Comparison of ENCODE assay signal across 21 mouse cellular contexts in the genomic region with DNA sequence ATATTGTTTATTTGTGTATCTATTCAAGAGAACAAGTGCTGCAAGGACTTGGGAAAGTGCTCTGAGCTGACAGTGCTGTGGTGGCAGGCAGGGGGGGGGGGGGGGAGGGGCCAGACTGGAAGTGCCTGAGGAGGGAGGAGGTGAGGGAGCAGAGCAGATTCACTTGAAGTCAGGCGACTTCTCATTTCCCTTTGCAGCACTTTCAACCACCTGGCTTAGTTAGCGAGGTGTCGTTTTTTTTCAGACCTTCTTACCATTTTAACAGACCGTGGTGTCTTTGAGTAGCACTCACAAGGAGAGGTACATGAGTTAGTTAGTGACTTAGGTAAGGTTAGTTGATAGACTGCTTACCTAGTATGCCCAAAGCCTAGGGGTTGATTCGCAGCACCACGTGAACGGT. TPM values are rescaled to one million over a fixed set of nuclear protein-coding genes. Genes with fewer than 3 reads are reported as not detected.
DNase-seq lines count a peak whose midpoint lies in the region; ATAC-seq lines count a peak whose summit lies in the region.
"Had no signal": no experiment of that assay in that cellular context is flagged by ENCODE, and none has a peak within 500 bp of the region (broad histone marks: within the 10 kb centered on the region; RNA-seq: fewer than 3 reads in every experiment).

No protein-coding gene starts in this region.

- ATAC-seq in liver, embryonic 12.5 days: no peak
- ATAC-seq in liver, embryonic 11.5 days (replicated peaks; ENCODE audit: low FRiP score): no peak
- peak; percentile 69 for ATAC-seq in granulocyte monocyte progenitor cell, adult 5-6 weeks (replicated peaks; ENCODE audit: poor library complexity, severe bottlenecking)
- no peak for ATAC-seq in midbrain, embryonic 14.5 days (ENCODE audit: low FRiP score, low TSS enrichment)
- ATAC-seq: intestine, postnatal 0 days; midbrain, embryonic 13.5 days had no signal

- no peak for DNase-seq in liver, embryonic 11.5 days (ENCODE audit: low spot score)
- peak; percentile 80 for DNase-seq in CD4-positive helper T cell, adult 2 months (ENCODE audit: low read depth, low spot score)
- DNase-seq in thymus, postnatal 0 days (ENCODE audit: low spot score): peak; percentile 76
- no peak for DNase-seq in cerebellum, postnatal 14 days
- no peak for DNase-seq in urinary bladder, postnatal 4 days (ENCODE audit: low spot score in 2 of 2)
- no peak for DNase-seq in midbrain, embryonic 14.5 days
- DNase-seq: gastrocnemius, postnatal 10 days; heart, postnatal 36 days; kidney, postnatal 14 days; layer of hippocampus, adult 9-11 months; lung, postnatal 4 days had no signal

- WGBS in liver, embryonic 12.5 days (ENCODE audit: insufficient replicate concordance): 46% methylated on average over 7 of the region's 7 CpGs
- 58% methylated on average over 7 of the region's 7 CpGs for WGBS in liver, embryonic 11.5 days
- WGBS in midbrain, embryonic 14.5 days: 86% methylated on average over 7 of the region's 7 CpGs

- H3K4me3 ChIP-seq in liver, embryonic 12.5 days: no peak overlapping the region
- no peak overlapping the region for H3K4me3 ChIP-seq in liver, embryonic 11.5 days (ENCODE audit: low read depth, low read length)
- H3K4me3 ChIP-seq in midbrain, embryonic 14.5 days (replicated peaks; ENCODE audit: low read depth, low read length): no peak overlapping the region
- H3K4me3 ChIP-seq: embryonic facial prominence, embryonic 12.5 days; heart, embryonic 10.5 days; liver, embryonic 15.5 days; midbrain, embryonic 13.5 days; stomach, embryonic 15.5 days had no signal

- H3K36me3 ChIP-seq in liver, embryonic 12.5 days: peaks cover 13% of the 10 kb centered on the region
- H3K36me3 ChIP-seq in liver, embryonic 11.5 days (ENCODE audit: control insufficient read depth, insufficient read depth, low read length): no peaks in the 10 kb centered on the region; the same call in 1 of the 2 replicates
- no peaks in the 10 kb centered on the region for H3K36me3 ChIP-seq in midbrain, embryonic 14.5 days (ENCODE audit: control insufficient read depth, insufficient read depth, low read length)

- 0 out of 2 replicates have a peak overlapping the region, but pooled peaks have one; percentile 52 for H3K27ac ChIP-seq in liver, embryonic 12.5 days
- H3K27ac ChIP-seq in liver, embryonic 11.5 days (ENCODE audit: low read depth, low read length): no peak overlapping the region
- H3K27ac ChIP-seq in midbrain, embryonic 14.5 days (replicated peaks; ENCODE audit: low read depth, low read length): no peak overlapping the region
- H3K27ac ChIP-seq: midbrain, embryonic 13.5 days; stomach, embryonic 15.5 days had no signal

- H3K4me2 ChIP-seq in liver, embryonic 12.5 days: peak overlapping the region; percentile 56
- H3K4me2 ChIP-seq in liver, embryonic 11.5 days: no peak overlapping the region
- no peak overlapping the region for H3K4me2 ChIP-seq in midbrain, embryonic 14.5 days (ENCODE audit: low read length)
- H3K4me2 ChIP-seq: embryonic facial prominence, embryonic 12.5 days; midbrain, embryonic 13.5 days; stomach, embryonic 15.5 days had no signal

- H3K4me1 ChIP-seq in liver, embryonic 12.5 days: peaks cover 75% of the 10 kb centered on the region
- peaks cover 41% of the 10 kb centered on the region for H3K4me1 ChIP-seq in liver, embryonic 11.5 days (replicated peaks; ENCODE audit: control insufficient read depth, insufficient read depth, low read length)
- H3K4me1 ChIP-seq in midbrain, embryonic 14.5 days (ENCODE audit: control insufficient read depth, insufficient read depth, low read length): peaks cover 14% of the 10 kb centered on the region

- H3K9ac ChIP-seq in liver, embryonic 12.5 days: no peak overlapping the region
- no peak overlapping the region for H3K9ac ChIP-seq in liver, embryonic 11.5 days (ENCODE audit: low read depth, low read length)
- no peak overlapping the region for H3K9ac ChIP-seq in midbrain, embryonic 14.5 days (replicated peaks; ENCODE audit: low read length)
- H3K9ac ChIP-seq: embryonic facial prominence, embryonic 12.5 days; liver, embryonic 15.5 days; midbrain, embryonic 13.5 days; stomach, embryonic 15.5 days had no signal

- no peaks in the 10 kb centered on the region for H3K27me3 ChIP-seq in liver, embryonic 12.5 days (replicated peaks)
- H3K27me3 ChIP-seq in liver, embryonic 11.5 days (replicated peaks; ENCODE audit: control insufficient read depth, insufficient read depth, low read length): no peaks in the 10 kb centered on the region
- no peaks in the 10 kb centered on the region for H3K27me3 ChIP-seq in midbrain, embryonic 14.5 days (ENCODE audit: control insufficient read depth, insufficient read depth, low read length)
- H3K27me3 ChIP-seq: embryonic facial prominence, embryonic 12.5 days; liver, embryonic 15.5 days; midbrain, embryonic 13.5 days; stomach, embryonic 15.5 days had no signal

- H3K9me3 ChIP-seq in liver, embryonic 12.5 days (replicated peaks): no peaks in the 10 kb centered on the region
- H3K9me3 ChIP-seq in liver, embryonic 11.5 days (ENCODE audit: control insufficient read depth, low read length): no peaks in the 10 kb centered on the region
- no peaks in the 10 kb centered on the region for H3K9me3 ChIP-seq in midbrain, embryonic 14.5 days (ENCODE audit: control insufficient read depth, low read length)
- H3K9me3 ChIP-seq: embryonic facial prominence, embryonic 12.5 days; heart, embryonic 10.5 days; liver, embryonic 15.5 days; midbrain, embryonic 13.5 days; stomach, embryonic 15.5 days had no signal

RNA-seq across cellular contexts. Expression of a gene that starts 12.8 kb away (rescaled TPM):
- polyA plus RNA-seq in liver, embryonic 12.5 days (2016; fragmentation: Nextera tagmentation; extraction: Ambion mirVana): 18.0 and 19.4 TPM in 2 replicates
- 24.9 and 25.3 TPM in 2 replicates for polyA plus RNA-seq in liver, embryonic 11.5 days (2014; fragmentation: Nextera tagmentation; extraction: Ambion mirVana)
- 34.6 and 38.5 TPM in 2 replicates for total RNA-seq in granulocyte monocyte progenitor cell, adult 5-6 weeks (2014; fragmentation: Nextera tagmentation)
- total RNA-seq in granulocyte monocyte progenitor cell, adult 5-6 weeks (2017): 40.6 and 43.5 TPM in 2 replicates
- 34.1 and 46.4 TPM in 2 replicates for polyA plus RNA-seq in thymus, postnatal 0 days (2015; fragmentation: Nextera tagmentation; extraction: Ambion mirVana)
- polyA plus RNA-seq in midbrain, embryonic 14.5 days (2014; fragmentation: Nextera tagmentation; extraction: Ambion mirVana): 16.4 and 21.7 TPM in 2 replicates

RNA-seq across cellular contexts. Expression of a gene that starts 38.3 kb away (rescaled TPM):
- polyA plus RNA-seq in liver, embryonic 12.5 days (2016; fragmentation: Nextera tagmentation; extraction: Ambion mirVana): not detected in 2 replicates
- polyA plus RNA-seq in liver, embryonic 11.5 days (2014; fragmentation: Nextera tagmentation; extraction: Ambion mirVana): not detected in 2 replicates
- not detected in 2 replicates for total RNA-seq in granulocyte monocyte progenitor cell, adult 5-6 weeks (2014; fragmentation: Nextera tagmentation)
- not detected in 2 replicates for total RNA-seq in granulocyte monocyte progenitor cell, adult 5-6 weeks (2017)
- polyA plus RNA-seq in thymus, postnatal 0 days (2015; fragmentation: Nextera tagmentation; extraction: Ambion mirVana): 0.08 and 0.12 TPM in 2 replicates
- polyA plus RNA-seq in midbrain, embryonic 14.5 days (2014; fragmentation: Nextera tagmentation; extraction: Ambion mirVana): not detected in 2 replicates
- total RNA-seq: adrenal gland, postnatal 4 days; gastrocnemius, postnatal 10 days; heart, postnatal 36 days; left cerebral cortex, postnatal 14 days had no signal
- polyA plus RNA-seq: embryonic facial prominence, embryonic 12.5 days; heart, embryonic 10.5 days; liver, embryonic 15.5 days; midbrain, embryonic 13.5 days; stomach, embryonic 15.5 days had no signal

RNA-seq across cellular contexts. Expression of a gene that starts 50.3 kb away (rescaled TPM):
- polyA plus RNA-seq in liver, embryonic 12.5 days (2016; fragmentation: Nextera tagmentation; extraction: Ambion mirVana): 15.6 and 17.8 TPM in 2 replicates
- polyA plus RNA-seq in liver, embryonic 11.5 days (2014; fragmentation: Nextera tagmentation; extraction: Ambion mirVana): 33.7 and 35.5 TPM in 2 replicates
- total RNA-seq in granulocyte monocyte progenitor cell, adult 5-6 weeks (2014; fragmentation: Nextera tagmentation): 38.0 and 41.1 TPM in 2 replicates
- 37.5 and 49.5 TPM in 2 replicates for total RNA-seq in granulocyte monocyte progenitor cell, adult 5-6 weeks (2017)
- polyA plus RNA-seq in thymus, postnatal 0 days (2015; fragmentation: Nextera tagmentation; extraction: Ambion mirVana): 59.4 and 60.0 TPM in 2 replicates
- polyA plus RNA-seq in midbrain, embryonic 14.5 days (2014; fragmentation: Nextera tagmentation; extraction: Ambion mirVana): 63.6 and 78.7 TPM in 2 replicates

Comparison
In these comparisons a context has a peak if more than half of its experiments do, and no peak if none do; other contexts are left out.
1. DNase-seq: peak in CD4-positive helper T cell, adult 2 months (single experiment) and thymus, postnatal 0 days (single experiment); none in liver, embryonic 11.5 days (single experiment), cerebellum, postnatal 14 days (0 of 2), urinary bladder, postnatal 4 days (0 of 2) and midbrain, embryonic 14.5 days (single experiment).